Mouse (Mus musculus) lung, postnatal 0 days (tissue): ENCODE measurements around the gene Laptm4a.

Experiments used
- CTCF ChIP-seq: IDR thresholded peaks from 2 replicates; pipeline ENCODE4 v1.5.1; 2016; ENCODE audit warnings: antibody characterized with exemption, mild to moderate bottlenecking
- EP300 ChIP-seq: IDR thresholded peaks from 2 replicates; pipeline ENCODE4 v1.6.1; 2016; ENCODE audit warnings: antibody characterized with exemption, mild to moderate bottlenecking, control low read depth

DNA sequence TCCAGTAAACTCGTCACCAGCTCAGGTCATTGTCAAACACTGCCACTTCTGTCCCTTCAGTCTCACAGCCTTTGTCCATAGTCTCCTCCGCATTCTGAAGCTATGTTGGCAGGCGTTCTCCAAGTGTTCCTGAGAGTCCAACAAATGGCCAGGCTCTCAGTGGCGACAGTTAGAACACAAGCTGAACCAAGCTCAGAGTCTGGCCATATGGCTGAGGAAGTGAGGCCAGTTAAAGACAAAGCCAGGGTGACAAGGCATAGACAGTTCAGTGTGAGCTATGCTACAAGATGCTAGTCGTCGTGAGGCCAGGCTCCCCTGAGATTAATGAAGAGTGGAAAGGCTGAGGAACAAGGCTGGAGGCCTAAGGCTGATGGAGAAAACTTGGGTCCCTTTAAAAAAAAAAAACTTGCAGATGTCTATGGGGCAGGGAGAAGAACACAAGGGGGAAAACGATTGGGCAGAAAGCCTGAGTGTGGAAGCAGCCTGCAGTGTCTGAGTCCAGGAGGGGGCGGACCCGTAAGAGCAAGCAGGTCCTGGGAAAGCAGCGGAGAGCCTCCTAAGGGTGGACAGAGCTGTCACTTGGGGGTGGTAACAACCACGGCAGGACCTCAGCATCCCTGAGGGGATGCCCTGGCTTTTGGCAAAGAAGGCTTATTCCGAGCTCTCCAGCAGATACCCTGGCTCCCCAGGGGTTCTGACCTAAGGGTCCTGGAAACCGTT is 36.9 kb upstream of the Laptm4a start:
- TF ChIP-seq EP300 (no peak), CTCF (peak; percentile 48)
